Mouse (Mus musculus): ENCODE measurements around the gene Pknox2. TPM values are rescaled to one million over a fixed set of nuclear protein-coding genes. Genes with fewer than 3 reads are reported as not detected.
A peak's percentile ranks its signal among the peaks of the same experiment; 100 is the strongest.

Pknox2 gene
- total RNA-seq, 1 experiment = 1.8 TPM

DNA sequence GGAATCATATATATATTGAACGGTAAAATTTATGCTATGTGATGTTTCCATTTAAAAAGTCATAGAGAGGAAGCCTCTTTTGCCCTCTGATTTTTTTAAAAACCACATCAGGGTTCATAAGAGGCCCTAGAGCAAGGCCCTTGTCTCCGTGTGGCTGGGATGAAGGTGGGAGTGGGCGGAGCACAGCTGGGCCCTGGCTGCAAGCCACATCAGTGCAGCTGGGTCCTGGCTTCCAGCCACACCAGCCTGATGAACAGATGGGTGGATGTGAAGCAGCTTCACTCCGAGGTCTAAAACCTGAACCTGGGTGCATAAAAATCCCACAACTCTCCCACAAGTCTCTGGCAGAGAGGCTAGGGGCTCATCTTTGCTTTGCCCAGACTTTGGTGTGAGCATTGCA lies 241.8 kb downstream of the Pknox2 start:
- H3K4me3 ChIP-seq (ENCODE audit: insufficient read depth in 1 of 2, low read depth in 1 of 2, low read length in 2 of 2, poor library complexity in 1 of 2, severe bottlenecking in 1 of 2) = no peak overlapping the region
- in situ Hi-C loops (cut with MboI; ENCODE audit: low sequenced_read_pairs in 2 of 2, unreplicated experiment in 2 of 2) = no loop called here

DNA sequence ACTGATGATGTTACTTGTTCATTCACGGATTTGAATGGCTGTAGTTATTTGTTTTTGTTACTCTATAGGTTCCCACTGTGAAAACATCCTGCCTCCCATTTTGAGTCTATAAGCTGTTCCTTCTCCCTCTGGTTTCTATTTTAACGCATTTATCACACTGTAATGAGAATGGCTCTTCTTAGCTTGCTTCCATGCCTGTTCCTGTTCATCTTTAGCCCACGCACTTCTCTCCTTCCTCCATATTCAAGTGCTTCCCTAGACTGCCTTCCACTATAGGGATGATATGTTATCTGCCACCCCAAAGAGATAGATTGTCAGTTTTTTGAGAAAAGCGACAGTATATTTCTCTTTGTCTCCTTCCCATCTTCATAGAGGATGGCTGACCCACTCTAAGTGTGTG lies 246.7 kb downstream of the Pknox2 start:
- in situ Hi-C loops (cut with MboI; ENCODE audit: low sequenced_read_pairs in 2 of 2, unreplicated experiment in 2 of 2) = no loop called here

More for the DNA sequence above, 241.8 kb downstream of the Pknox2 start:
- Histone ChIP-seq H3K4me1 (ENCODE audit: control insufficient read depth in 2 of 2, insufficient read depth in 2 of 2, low read length in 2 of 2, poor library complexity in 1 of 2) (0 out of 4 replicates have a peak, but pooled peaks cover 0 to 2% of the 10 kb centered on the region in 2 experiments), H3K27ac (ENCODE audit: insufficient read depth, low read depth, low read length, poor library complexity, severe bottlenecking) (no peak overlapping the region), H3K9ac (ENCODE audit: insufficient read depth, low read depth, low read length, poor library complexity, severe bottlenecking) (no peak overlapping the region), H3K9me3 (ENCODE audit: control insufficient read depth, insufficient read depth, low read depth, low read length) (no peaks in the 10 kb centered on the region), H3K36me3 (ENCODE audit: control insufficient read depth, insufficient read depth, low read length, poor library complexity, severe bottlenecking) (no peaks in the 10 kb centered on the region)
- no peak for TF ChIP-seq ZC3H11A (IDR thresholded peaks at IDR 0.05; ENCODE audit: borderline replicate concordance, low read depth, low read length)
- no peak for DNase-seq (ENCODE audit: low read depth, low spot score)

DNA sequence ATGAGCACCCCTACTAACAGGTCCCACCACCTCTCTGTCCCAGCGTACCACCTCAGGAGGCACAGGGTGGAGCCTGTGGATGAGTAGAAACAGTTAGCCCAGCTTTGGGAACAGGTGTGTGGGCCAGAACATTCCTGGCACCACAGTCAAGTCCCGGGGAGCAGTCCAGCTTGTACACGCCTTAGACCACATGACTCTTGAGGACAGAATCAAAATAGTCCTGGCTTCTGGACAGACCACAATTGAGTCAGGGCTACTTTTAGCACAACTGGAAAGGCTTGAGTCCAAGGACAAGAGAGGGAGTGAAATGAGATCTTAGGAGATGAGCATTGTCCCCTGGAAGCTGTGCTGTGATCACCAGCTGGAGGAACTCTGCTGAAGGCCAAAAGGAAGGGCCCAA lies 248.6 kb downstream of the Pknox2 start:
- Histone ChIP-seq H3K36me3 (ENCODE audit: control insufficient read depth, insufficient read depth, low read length, poor library complexity, severe bottlenecking) (no peaks in the 10 kb centered on the region), H3K4me1 (ENCODE audit: control insufficient read depth in 2 of 2, insufficient read depth in 2 of 2, low read length in 2 of 2, poor library complexity in 1 of 2) (no peaks in the 10 kb centered on the region)
- TF ChIP-seq HCFC1 (IDR thresholded peaks at IDR 0.05; ENCODE audit: borderline replicate concordance, insufficient read depth, low read length) = no peak
- TF ChIP-seq ZC3H11A (IDR thresholded peaks at IDR 0.05; ENCODE audit: borderline replicate concordance, low read depth, low read length) = no peak
- TF ChIP-seq MAFK (IDR thresholded peaks at IDR 0.05; ENCODE audit: insufficient read depth, low read depth, low read length) = no peak

More for the DNA sequence above, 246.7 kb downstream of the Pknox2 start:
- Histone ChIP-seq H3K4me3 (ENCODE audit: insufficient read depth in 1 of 2, low read depth in 1 of 2, low read length in 2 of 2, poor library complexity in 1 of 2, severe bottlenecking in 1 of 2) (no peak overlapping the region), H3K9ac (ENCODE audit: insufficient read depth, low read depth, low read length, poor library complexity, severe bottlenecking) (no peak overlapping the region), H3K36me3 (ENCODE audit: control insufficient read depth, insufficient read depth, low read length, poor library complexity, severe bottlenecking) (no peaks in the 10 kb centered on the region), H3K9me3 (ENCODE audit: control insufficient read depth, insufficient read depth, low read depth, low read length) (no peaks in the 10 kb centered on the region), H3K4me1 (ENCODE audit: control insufficient read depth in 2 of 2, insufficient read depth in 2 of 2, low read length in 2 of 2, poor library complexity in 1 of 2) (no peaks in the 10 kb centered on the region), H3K27ac (ENCODE audit: insufficient read depth, low read depth, low read length, poor library complexity, severe bottlenecking) (no peak overlapping the region)
- DNase-seq (ENCODE audit: low read depth, low spot score) = no peak
- TF ChIP-seq ZNF384 (IDR thresholded peaks at IDR 0.05; ENCODE audit: low read depth, low read length) = no peak
- TF ChIP-seq MAFK (IDR thresholded peaks at IDR 0.05; ENCODE audit: insufficient read depth, low read depth, low read length) = no peak
- TF ChIP-seq ZC3H11A (IDR thresholded peaks at IDR 0.05; ENCODE audit: borderline replicate concordance, low read depth, low read length) = no peak
- TF ChIP-seq CHD2 (IDR thresholded peaks at IDR 0.05; ENCODE audit: low read depth, low read length) = no peak
- TF ChIP-seq HCFC1 (IDR thresholded peaks at IDR 0.05; ENCODE audit: borderline replicate concordance, insufficient read depth, low read length) = no peak

DNA sequence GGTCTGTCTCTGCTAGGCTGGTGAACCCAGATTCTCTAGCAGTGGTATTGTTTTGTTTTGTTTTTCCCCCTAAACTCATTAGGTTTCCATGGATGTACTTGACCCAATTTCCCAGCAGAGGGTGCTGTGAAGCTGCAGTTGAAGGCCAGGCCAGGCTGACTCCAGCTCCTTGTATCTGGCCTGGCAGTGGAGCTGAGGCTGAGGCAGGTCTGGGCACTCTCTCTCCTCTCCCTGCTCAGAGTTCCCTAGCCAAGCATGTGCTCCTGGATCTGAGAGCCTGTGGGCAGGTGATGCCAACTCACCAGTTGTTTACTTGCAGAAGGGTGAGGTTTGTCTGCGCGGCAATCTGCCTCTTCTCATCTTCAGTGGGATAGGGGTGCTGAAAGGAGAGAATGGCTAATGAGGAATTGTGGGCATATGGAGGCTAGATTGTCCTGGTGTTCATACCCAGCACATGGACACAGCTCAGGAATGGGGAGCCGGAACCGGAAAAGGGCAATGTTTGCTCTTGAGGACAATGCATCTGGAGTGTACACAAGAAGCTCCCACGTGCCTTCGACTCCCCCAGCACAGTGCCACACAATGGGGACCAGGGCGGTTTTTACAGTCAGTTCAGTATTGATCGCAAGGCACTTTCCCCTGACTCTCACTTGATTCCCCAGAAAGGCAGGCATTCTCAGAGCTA lies 252.1 kb downstream of the Pknox2 start:
- no peak overlapping the region for H3K4me3 ChIP-seq (ENCODE audit: insufficient read depth in 1 of 2, low read depth in 1 of 2, low read length in 2 of 2, poor library complexity in 1 of 2, severe bottlenecking in 1 of 2)
- no peaks in the 10 kb centered on the region for H3K36me3 ChIP-seq (ENCODE audit: control insufficient read depth, insufficient read depth, low read length, poor library complexity, severe bottlenecking)
- no peaks in the 10 kb centered on the region for H3K9me3 ChIP-seq (ENCODE audit: control insufficient read depth, insufficient read depth, low read depth, low read length)
- H3K27ac ChIP-seq (ENCODE audit: insufficient read depth, low read depth, low read length, poor library complexity, severe bottlenecking) = no peak overlapping the region
- TF ChIP-seq ZC3H11A (IDR thresholded peaks at IDR 0.05; ENCODE audit: borderline replicate concordance, low read depth, low read length) (peak; percentile 57; the same call in 1 of the 2 replicates), ZNF384 (IDR thresholded peaks at IDR 0.05; ENCODE audit: low read depth, low read length) (no peak)
- peak; percentile 51 for DNase-seq (ENCODE audit: low read depth, low spot score)
- H3K9ac ChIP-seq (ENCODE audit: insufficient read depth, low read depth, low read length, poor library complexity, severe bottlenecking) = no peak overlapping the region
- H3K4me1 ChIP-seq (ENCODE audit: control insufficient read depth in 2 of 2, insufficient read depth in 2 of 2, low read length in 2 of 2, poor library complexity in 1 of 2) = no peaks in the 10 kb centered on the region
- in situ Hi-C loops (cut with MboI; ENCODE audit: low sequenced_read_pairs in 2 of 2, unreplicated experiment in 2 of 2) = loop anchor here in 1 of 2 experiments (5.0 kb wide), 1 partner anchor 332 kb away; no protein-coding TSS in a partner anchor

More for the DNA sequence above, 248.6 kb downstream of the Pknox2 start:
- no peak overlapping the region for H3K4me3 ChIP-seq (ENCODE audit: insufficient read depth in 1 of 2, low read depth in 1 of 2, low read length in 2 of 2, poor library complexity in 1 of 2, severe bottlenecking in 1 of 2)
- H3K27ac ChIP-seq (ENCODE audit: insufficient read depth, low read depth, low read length, poor library complexity, severe bottlenecking) = no peak overlapping the region
- DNase-seq (ENCODE audit: low read depth, low spot score) = no peak
- no peak overlapping the region for H3K9ac ChIP-seq (ENCODE audit: insufficient read depth, low read depth, low read length, poor library complexity, severe bottlenecking)
- in situ Hi-C loops (cut with MboI; ENCODE audit: low sequenced_read_pairs in 2 of 2, unreplicated experiment in 2 of 2) = loop anchor here in 1 of 2 experiments (5.0 kb wide), 1 partner anchor 329 kb away; no protein-coding TSS in a partner anchor
- no peaks in the 10 kb centered on the region for H3K9me3 ChIP-seq (ENCODE audit: control insufficient read depth, insufficient read depth, low read depth, low read length)

DNA sequence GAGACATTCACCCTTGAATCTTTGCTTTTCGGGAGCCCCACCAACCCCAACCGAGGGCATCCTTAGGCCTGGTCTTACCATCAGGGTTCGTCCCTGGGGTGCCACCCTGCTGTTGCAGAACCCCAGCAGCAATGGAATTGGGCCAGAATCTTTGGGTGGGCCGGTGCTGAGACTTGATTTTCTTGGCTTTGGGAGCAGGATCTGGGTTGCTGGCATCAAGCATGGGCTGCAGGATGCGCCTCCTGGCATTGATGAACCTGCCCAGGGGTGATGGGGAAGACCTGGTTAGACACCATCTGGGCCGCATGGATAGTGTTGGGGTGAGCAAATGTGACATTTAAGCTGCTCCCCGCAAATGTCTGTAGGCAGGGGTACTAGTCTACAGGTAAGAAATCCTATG lies 253.0 kb downstream of the Pknox2 start:
- no peaks in the 10 kb centered on the region for H3K4me1 ChIP-seq (ENCODE audit: control insufficient read depth in 2 of 2, insufficient read depth in 2 of 2, low read length in 2 of 2, poor library complexity in 1 of 2)
- no peak overlapping the region for H3K27ac ChIP-seq (ENCODE audit: insufficient read depth, low read depth, low read length, poor library complexity, severe bottlenecking)
- H3K9me3 ChIP-seq (ENCODE audit: control insufficient read depth, insufficient read depth, low read depth, low read length) = no peaks in the 10 kb centered on the region
- no peak overlapping the region for H3K9ac ChIP-seq (ENCODE audit: insufficient read depth, low read depth, low read length, poor library complexity, severe bottlenecking)
- no peaks in the 10 kb centered on the region for H3K36me3 ChIP-seq (ENCODE audit: control insufficient read depth, insufficient read depth, low read length, poor library complexity, severe bottlenecking)
- H3K4me3 ChIP-seq (ENCODE audit: insufficient read depth in 1 of 2, low read depth in 1 of 2, low read length in 2 of 2, poor library complexity in 1 of 2, severe bottlenecking in 1 of 2) = no peak overlapping the region
- DNase-seq (ENCODE audit: low read depth, low spot score) = no peak
- TF ChIP-seq HCFC1 (IDR thresholded peaks at IDR 0.05; ENCODE audit: borderline replicate concordance, insufficient read depth, low read length) (no peak), CHD2 (IDR thresholded peaks at IDR 0.05; ENCODE audit: low read depth, low read length) (no peak), ZNF384 (IDR thresholded peaks at IDR 0.05; ENCODE audit: low read depth, low read length) (no peak), ZC3H11A (IDR thresholded peaks at IDR 0.05; ENCODE audit: borderline replicate concordance, low read depth, low read length) (no peak), MAFK (IDR thresholded peaks at IDR 0.05; ENCODE audit: insufficient read depth, low read depth, low read length) (no peak)
- in situ Hi-C loops (cut with MboI; ENCODE audit: low sequenced_read_pairs in 2 of 2, unreplicated experiment in 2 of 2) = no loop called here

All from ES-E14 (cell line).